In genomic region chr16:5700731-5701255, GRCm38 (mm10) we compare ENCODE assay signal across 8 mouse cellular contexts.
DNase-seq lines count a peak whose midpoint lies in the region; ATAC-seq lines count a peak whose summit lies in the region.
"Had no signal": no experiment of that assay in that cellular context is flagged by ENCODE, and none has a peak within 500 bp of the region (broad histone marks: within the 10 kb centered on the region; RNA-seq: fewer than 3 reads in every experiment).

No protein-coding gene starts in this region.

- H3K27me3 ChIP-seq in liver, embryonic 12.5 days (replicated peaks), result no peaks in the 10 kb centered on the region
- H3K27me3 ChIP-seq in embryonic facial prominence, embryonic 11.5 days (ENCODE audit: control insufficient read depth, insufficient read depth, low read length), result no peaks in the 10 kb centered on the region

- no peak for ATAC-seq in liver, embryonic 12.5 days
- no peak for ATAC-seq in embryonic facial prominence, embryonic 11.5 days (replicated peaks; ENCODE audit: insufficient number of reproducible peaks, low FRiP score, low TSS enrichment, low read depth)

- H3K9me3 ChIP-seq in liver, embryonic 12.5 days (replicated peaks), result 0 out of 2 replicates have a peak, but pooled peaks cover 3% of the 10 kb centered on the region
- no peaks in the 10 kb centered on the region for H3K9me3 ChIP-seq in embryonic facial prominence, embryonic 11.5 days (replicated peaks; ENCODE audit: control insufficient read depth, low read length)

- no peak overlapping the region for H3K27ac ChIP-seq in liver, embryonic 12.5 days
- H3K27ac ChIP-seq in embryonic facial prominence, embryonic 11.5 days (replicated peaks; ENCODE audit: low read depth, low read length), result no peak overlapping the region

- H3K4me1 ChIP-seq in liver, embryonic 12.5 days, result no peaks in the 10 kb centered on the region
- H3K4me1 ChIP-seq in embryonic facial prominence, embryonic 11.5 days (ENCODE audit: control insufficient read depth, insufficient read depth, low read length), result no peaks in the 10 kb centered on the region

- H3K36me3 ChIP-seq in liver, embryonic 12.5 days, result no peaks in the 10 kb centered on the region
- H3K36me3 ChIP-seq in embryonic facial prominence, embryonic 11.5 days (replicated peaks; ENCODE audit: control insufficient read depth, insufficient read depth, low read depth, low read length), result no peaks in the 10 kb centered on the region

- H3K9ac ChIP-seq in liver, embryonic 12.5 days, result no peak overlapping the region
- no peak overlapping the region for H3K9ac ChIP-seq in embryonic facial prominence, embryonic 11.5 days (replicated peaks; ENCODE audit: low read length)

- WGBS in liver, embryonic 12.5 days (ENCODE audit: insufficient replicate concordance), result 39% methylated on average over 9 of the region's 9 CpGs
- WGBS in embryonic facial prominence, embryonic 11.5 days, result 46% methylated on average over 9 of the region's 9 CpGs

- peak; percentile 29 for DNase-seq in liver
- peak; percentile 74 for DNase-seq in adrenal gland, postnatal 10 days
- DNase-seq in embryonic facial prominence, embryonic 11.5 days (ENCODE audit: low spot score), result peak; percentile 72
- DNase-seq in ovary, postnatal 36 days (ENCODE audit: low spot score), result peak; percentile 33
- no peak for DNase-seq in layer of hippocampus, postnatal 14 days (ENCODE audit: low spot score in 2 of 2)
- no peak for DNase-seq in layer of hippocampus, adult 9-10 months (ENCODE audit: low spot score)
- DNase-seq: lung, adult 18-20 months had no signal

- no peak overlapping the region for H3K4me3 ChIP-seq in liver, embryonic 12.5 days
- H3K4me3 ChIP-seq in embryonic facial prominence, embryonic 11.5 days (ENCODE audit: low read depth, low read length), result no peak overlapping the region

- no peak overlapping the region for H3K4me2 ChIP-seq in liver, embryonic 12.5 days
- no peak overlapping the region for H3K4me2 ChIP-seq in embryonic facial prominence, embryonic 11.5 days (ENCODE audit: low read depth, low read length)

Comparison
In these comparisons a context has a peak if more than half of its experiments do, and no peak if none do; other contexts are left out.
1. DNase-seq: peak in liver (single experiment), adrenal gland, postnatal 10 days (single experiment), embryonic facial prominence, embryonic 11.5 days (single experiment) and ovary, postnatal 36 days (single experiment); none in layer of hippocampus, postnatal 14 days (0 of 2) and layer of hippocampus, adult 9-10 months (single experiment).